Mouse (Mus musculus): ENCODE data around the gene Acbd5. TPM values are rescaled to one million over a fixed set of nuclear protein-coding genes. Genes with fewer than 3 reads are reported as not detected.

Gene Acbd5
- polyA plus RNA-seq, 1 experiment from 2014 or later, result 34.1 TPM

DNA sequence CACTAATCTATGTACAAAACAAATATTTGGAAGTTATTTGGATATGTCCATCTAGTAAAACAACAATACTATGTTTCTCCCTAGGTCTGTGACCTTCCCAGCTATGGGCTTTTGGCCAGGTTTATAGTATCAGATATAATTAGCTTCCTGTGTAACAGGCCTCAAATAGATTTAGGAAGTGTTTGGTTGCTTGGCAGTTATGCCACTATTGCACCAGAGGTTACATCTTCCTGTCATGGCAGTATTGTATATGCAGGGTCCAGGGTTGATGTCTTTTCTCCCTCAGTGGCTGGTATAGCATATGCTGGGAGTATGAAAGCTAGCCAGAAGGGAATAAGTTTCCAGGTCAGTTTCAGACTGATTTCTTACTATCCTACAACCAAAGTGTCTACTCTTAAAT lies 34.3 kb downstream of the Acbd5 start:
- Histone ChIP-seq H3K4me1 (ENCODE audit: insufficient read depth, low read depth, low read length) (no peaks in the 10 kb centered on the region), H3K4me2 (replicated peaks; ENCODE audit: low read depth, low read length) (no peak overlapping the region), H3K27ac (ENCODE audit: low read length) (no peak overlapping the region), H3K27me3 (replicated peaks; ENCODE audit: insufficient read depth, low read length) (no peaks in the 10 kb centered on the region), H3K36me3 (ENCODE audit: insufficient read depth, low read length) (no peaks in the 10 kb centered on the region), H3K4me3 (ENCODE audit: low read depth, low read length) (no peak overlapping the region), H3K9me3 (ENCODE audit: low read length) (no peaks in the 10 kb centered on the region), H3K9ac (replicated peaks; ENCODE audit: low read depth) (no peak overlapping the region)
- ATAC-seq, result no peak
- no peak for DNase-seq (ENCODE audit: low spot score)
- TF ChIP-seq EP300 (IDR thresholded peaks at IDR 0.05) (no peak), CTCF (IDR thresholded peaks at IDR 0.05) (no peak)

DNA sequence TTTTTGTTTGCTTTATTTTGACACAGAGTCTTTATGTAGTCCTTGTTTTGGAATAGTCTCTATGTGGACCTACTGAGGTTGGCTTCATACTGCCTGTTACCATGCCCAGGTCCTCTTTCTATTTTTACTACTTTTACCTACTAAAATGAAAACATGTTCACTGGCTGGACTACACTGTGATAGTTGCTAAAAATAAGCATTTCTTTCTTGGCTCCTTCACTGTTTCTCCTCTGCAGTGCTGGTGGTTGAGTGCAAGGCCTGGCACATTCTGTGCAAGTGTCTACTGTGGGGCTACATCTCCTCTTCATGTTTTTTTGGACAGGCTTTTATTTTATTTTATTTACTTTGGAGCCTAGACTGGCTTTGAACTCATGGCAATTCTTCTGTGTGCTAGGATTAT lies 51.6 kb downstream of the Acbd5 start:
- no peaks in the 10 kb centered on the region for H3K27me3 ChIP-seq (replicated peaks; ENCODE audit: insufficient read depth, low read length)
- H3K9me3 ChIP-seq (ENCODE audit: low read length), result no peaks in the 10 kb centered on the region
- H3K4me3 ChIP-seq (ENCODE audit: low read depth, low read length), result no peak overlapping the region
- no peak for TF ChIP-seq EP300 (IDR thresholded peaks at IDR 0.05)
- H3K36me3 ChIP-seq (ENCODE audit: insufficient read depth, low read length), result no peaks in the 10 kb centered on the region
- DNase-seq (ENCODE audit: low spot score) (no peak), ATAC-seq (no peak)
- H3K4me1 ChIP-seq (ENCODE audit: insufficient read depth, low read depth, low read length), result no peaks in the 10 kb centered on the region
- no peak overlapping the region for H3K27ac ChIP-seq (ENCODE audit: low read length)
- H3K9ac ChIP-seq (replicated peaks; ENCODE audit: low read depth), result no peak overlapping the region
- no peak overlapping the region for H3K4me2 ChIP-seq (replicated peaks; ENCODE audit: low read depth, low read length)

DNA sequence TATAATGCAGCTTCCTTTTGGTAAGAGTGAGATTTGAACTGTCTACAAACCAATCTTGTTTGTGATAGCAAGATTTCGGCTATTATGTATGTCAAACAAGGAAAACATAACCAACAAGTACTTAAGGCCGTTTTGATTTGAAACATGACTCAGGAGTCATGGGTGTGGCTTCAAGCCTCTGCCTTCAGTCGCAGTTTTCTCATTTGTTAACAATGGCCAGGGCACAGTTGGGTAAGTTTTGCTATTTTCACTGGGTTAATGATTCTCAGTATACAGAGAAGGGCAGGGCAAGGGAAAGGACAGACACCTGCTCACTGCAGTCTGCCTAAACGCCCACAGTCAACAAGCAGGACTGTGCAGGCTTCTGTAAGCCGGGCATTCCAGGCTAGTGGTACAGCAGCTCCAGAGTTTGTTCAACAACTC lies 87.2 kb downstream of the Acbd5 start:
- ATAC-seq (no peak), DNase-seq (ENCODE audit: low spot score) (peak; percentile 21)
- peak overlapping the region; percentile 78 for H3K4me3 ChIP-seq (ENCODE audit: low read depth, low read length)
- 2% methylated on average over 5 of the region's 5 CpGs for WGBS
- H3K36me3 ChIP-seq (ENCODE audit: insufficient read depth, low read length), result no peaks in the 10 kb centered on the region
- no peaks in the 10 kb centered on the region for H3K27me3 ChIP-seq (replicated peaks; ENCODE audit: insufficient read depth, low read length)
- peak overlapping the region; percentile 23; the same call in 1 of the 2 replicates for H3K9ac ChIP-seq (replicated peaks; ENCODE audit: low read depth)
- H3K27ac ChIP-seq (ENCODE audit: low read length), result peak overlapping the region; percentile 99; the same call in 1 of the 2 replicates
- no peaks in the 10 kb centered on the region for H3K9me3 ChIP-seq (ENCODE audit: low read length)
- peak overlapping the region; percentile 90 for H3K4me2 ChIP-seq (replicated peaks; ENCODE audit: low read depth, low read length)
- H3K4me1 ChIP-seq (ENCODE audit: insufficient read depth, low read depth, low read length), result peaks cover 14% of the 10 kb centered on the region
- TF ChIP-seq CTCF (IDR thresholded peaks at IDR 0.05) (no peak), EP300 (IDR thresholded peaks at IDR 0.05) (no peak)

DNA sequence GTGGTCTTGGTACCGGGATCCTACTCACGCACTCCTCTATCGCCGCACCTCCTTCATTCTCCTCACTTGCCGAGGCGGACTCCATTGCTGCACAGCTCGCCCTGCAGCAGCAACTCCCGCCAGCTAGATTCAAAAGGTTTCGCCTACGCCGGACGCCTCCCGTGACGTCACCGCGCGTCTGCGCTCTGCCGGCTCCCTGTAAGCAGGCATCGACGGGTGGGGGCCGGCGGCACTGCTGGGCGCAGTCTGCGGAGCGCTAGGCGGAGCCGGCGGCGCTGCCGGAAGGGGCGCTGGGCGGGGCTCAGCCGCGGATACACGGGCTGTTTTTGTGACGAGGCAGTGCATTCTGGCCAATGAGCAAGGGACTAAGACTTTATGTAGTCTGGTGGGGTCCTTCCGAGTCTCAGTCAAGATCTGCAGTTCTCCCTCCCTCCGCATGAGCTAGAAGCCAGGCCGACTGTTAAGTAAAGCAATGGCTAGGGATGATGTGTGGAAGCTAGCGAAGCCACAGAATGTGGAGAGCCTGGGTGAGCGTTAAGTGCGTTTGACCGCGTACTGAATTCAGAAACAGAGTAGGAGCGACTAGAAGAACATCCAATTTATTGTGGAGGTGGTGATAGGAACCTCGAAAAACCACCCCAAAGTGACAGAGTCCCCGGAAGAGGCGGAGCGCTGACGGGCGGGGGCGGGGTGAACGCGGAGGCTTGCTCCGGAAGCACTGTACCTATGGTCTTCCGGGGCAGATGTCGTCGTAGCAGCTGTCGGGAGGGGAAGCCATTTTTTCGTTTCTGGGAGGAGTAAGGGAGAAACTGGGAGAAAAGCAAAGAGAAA lies 88.0 kb downstream of the Acbd5 start, which contains the start of the genes Mastl and Yme1l1:
TSS of gene Mastl (minus strand) at position 248 of the 831 bp plus-strand sequence.
TSS of gene Yme1l1 (plus strand) at position 593 of the 831 bp plus-strand sequence.
- DNase-seq (ENCODE audit: low spot score), result peak; percentile 99
- under 1% methylated on average over 61 of the region's 61 CpGs for WGBS
- ATAC-seq, result peak; percentile 99
- Histone ChIP-seq H3K36me3 (ENCODE audit: insufficient read depth, low read length) (no peaks in the 10 kb centered on the region), H3K27me3 (replicated peaks; ENCODE audit: insufficient read depth, low read length) (no peaks in the 10 kb centered on the region), H3K4me3 (ENCODE audit: low read depth, low read length) (peak within 1 kb of the TSS; percentile 78), H3K9ac (replicated peaks; ENCODE audit: low read depth) (peak within 1 kb of the TSS; percentile 77), H3K27ac (ENCODE audit: low read length) (peak within 1 kb of the TSS; percentile 99), H3K9me3 (ENCODE audit: low read length) (no peaks in the 10 kb centered on the region), H3K4me2 (replicated peaks; ENCODE audit: low read depth, low read length) (peak within 1 kb of the TSS; percentile 90), H3K4me1 (ENCODE audit: insufficient read depth, low read depth, low read length) (peaks cover 14% of the 10 kb centered on the region)
- TF ChIP-seq EP300 (IDR thresholded peaks at IDR 0.05) (0 out of 2 replicates have a peak, but pooled peaks have one; percentile 54), CTCF (IDR thresholded peaks at IDR 0.05) (peak; percentile 55; the same call in 1 of the 2 replicates)

DNA sequence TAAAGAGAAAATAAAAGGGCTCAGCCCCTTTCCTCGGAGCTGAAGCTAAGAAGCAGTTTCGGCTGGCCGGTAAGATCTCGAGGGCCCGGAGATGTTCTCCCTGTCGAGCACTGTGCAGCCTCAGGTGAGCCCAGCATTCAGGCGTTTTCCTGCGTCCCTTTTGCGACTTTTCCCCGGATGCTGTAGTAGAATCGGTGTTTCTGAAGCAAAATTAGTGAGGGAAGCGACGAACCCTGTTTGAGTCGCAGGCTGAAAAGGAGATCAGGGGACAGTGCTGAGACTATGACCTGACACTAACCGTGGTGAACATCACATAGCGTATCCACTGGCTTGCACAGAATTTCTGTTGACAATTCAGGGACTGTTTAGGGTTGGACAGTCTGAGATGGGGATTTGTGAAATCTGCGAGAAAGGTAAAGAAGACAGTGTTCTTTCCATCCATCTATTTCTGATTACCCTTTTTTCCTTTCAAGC lies 88.7 kb downstream of the Acbd5 start:
- DNase-seq (ENCODE audit: low spot score) (no peak), ATAC-seq (no peak)
- Histone ChIP-seq H3K27me3 (replicated peaks; ENCODE audit: insufficient read depth, low read length) (no peaks in the 10 kb centered on the region), H3K4me3 (ENCODE audit: low read depth, low read length) (peak overlapping the region; percentile 78), H3K4me1 (ENCODE audit: insufficient read depth, low read depth, low read length) (peaks cover 14% of the 10 kb centered on the region), H3K9ac (replicated peaks; ENCODE audit: low read depth) (peak overlapping the region; percentile 77), H3K27ac (ENCODE audit: low read length) (peak overlapping the region; percentile 99), H3K9me3 (ENCODE audit: low read length) (no peaks in the 10 kb centered on the region), H3K36me3 (ENCODE audit: insufficient read depth, low read length) (no peaks in the 10 kb centered on the region), H3K4me2 (replicated peaks; ENCODE audit: low read depth, low read length) (peak overlapping the region; percentile 90)
- WGBS, result 0% methylated on average over 17 of the region's 17 CpGs
- no peak for TF ChIP-seq CTCF (IDR thresholded peaks at IDR 0.05)
- TF ChIP-seq EP300 (IDR thresholded peaks at IDR 0.05), result peak; percentile 9; the same call in 1 of the 2 replicates

Other genes with a start within 250 kb of the Acbd5 start
- 5.8 and 6.1 TPM in 2 replicates for gene Pdss1, start 172.6 kb upstream of the Acbd5 start, polyA plus RNA-seq (2015; fragmentation: Nextera tagmentation; extraction: Ambion mirVana)
- gene Abi1, start 27.9 kb upstream of the Acbd5 start, polyA plus RNA-seq (2015; fragmentation: Nextera tagmentation; extraction: Ambion mirVana), result 51.5 and 54.0 TPM in 2 replicates
- 0.98 and 1.4 TPM in 2 replicates for gene Mastl, start 87.9 kb downstream of the Acbd5 start, polyA plus RNA-seq (2015; fragmentation: Nextera tagmentation; extraction: Ambion mirVana)
- 37.7 and 44.2 TPM in 2 replicates for gene Yme1l1, start 88.2 kb downstream of the Acbd5 start, polyA plus RNA-seq (2015; fragmentation: Nextera tagmentation; extraction: Ambion mirVana)
- gene 4931423N10Rik, start 139.3 kb downstream of the Acbd5 start, polyA plus RNA-seq (2015; fragmentation: Nextera tagmentation; extraction: Ambion mirVana), result not detected in 2 replicates